Mouse (Mus musculus) thymus, postnatal 14 days (tissue): ENCODE data around the gene Cd69.

Source experiments
- DNase-seq: peaks from one replicate; pipeline ENCODE4 v3.0.0; 2021

Cd69 gene

DNA sequence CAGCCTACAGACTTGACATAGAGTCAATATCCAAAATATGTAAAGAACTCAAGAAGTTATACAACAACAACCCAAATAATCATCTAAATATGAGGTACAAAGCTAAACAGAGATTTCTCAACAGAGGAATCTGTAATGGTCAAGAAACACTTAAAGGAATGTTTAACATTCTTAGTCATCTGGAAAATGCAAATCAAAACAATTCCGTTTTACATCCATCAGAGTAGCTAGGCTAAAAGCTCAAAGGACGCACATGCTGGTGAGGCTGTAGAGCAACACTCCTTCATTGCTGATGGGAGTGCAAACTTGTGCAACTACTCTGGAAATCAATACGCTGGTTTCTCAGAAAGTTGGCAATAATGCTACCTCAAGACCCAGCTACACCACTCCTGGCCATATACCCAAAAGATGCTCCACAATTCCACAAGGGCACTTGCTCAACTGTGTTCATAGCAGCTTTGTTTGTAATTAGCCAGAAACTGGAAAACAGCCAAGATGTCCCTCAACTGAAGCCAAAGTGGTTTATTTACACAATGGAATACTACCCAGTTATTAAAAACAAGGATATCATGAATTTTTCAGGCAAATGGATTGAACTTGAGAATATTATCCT lies 52.9 kb downstream of the Cd69 start:
- no peak for DNase-seq

DNA sequence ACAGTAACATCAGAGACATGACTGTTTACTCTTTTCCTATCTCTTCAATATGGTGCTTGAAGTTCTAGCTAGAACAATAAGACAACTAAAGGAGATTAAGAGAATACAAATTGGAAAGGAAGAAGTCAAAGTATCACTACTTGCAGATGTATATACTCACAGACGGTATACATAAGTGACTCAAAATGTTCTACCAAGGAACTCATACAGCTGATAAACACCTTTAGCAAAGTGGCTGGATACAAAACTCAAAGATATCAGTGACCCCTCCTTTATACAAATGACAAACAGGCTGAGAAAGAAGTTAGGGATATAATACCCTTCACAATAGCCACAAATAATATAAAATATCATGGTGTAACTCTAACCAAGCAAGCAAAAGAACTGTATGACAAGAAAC lies 54.2 kb downstream of the Cd69 start:
- no peak for DNase-seq

DNA sequence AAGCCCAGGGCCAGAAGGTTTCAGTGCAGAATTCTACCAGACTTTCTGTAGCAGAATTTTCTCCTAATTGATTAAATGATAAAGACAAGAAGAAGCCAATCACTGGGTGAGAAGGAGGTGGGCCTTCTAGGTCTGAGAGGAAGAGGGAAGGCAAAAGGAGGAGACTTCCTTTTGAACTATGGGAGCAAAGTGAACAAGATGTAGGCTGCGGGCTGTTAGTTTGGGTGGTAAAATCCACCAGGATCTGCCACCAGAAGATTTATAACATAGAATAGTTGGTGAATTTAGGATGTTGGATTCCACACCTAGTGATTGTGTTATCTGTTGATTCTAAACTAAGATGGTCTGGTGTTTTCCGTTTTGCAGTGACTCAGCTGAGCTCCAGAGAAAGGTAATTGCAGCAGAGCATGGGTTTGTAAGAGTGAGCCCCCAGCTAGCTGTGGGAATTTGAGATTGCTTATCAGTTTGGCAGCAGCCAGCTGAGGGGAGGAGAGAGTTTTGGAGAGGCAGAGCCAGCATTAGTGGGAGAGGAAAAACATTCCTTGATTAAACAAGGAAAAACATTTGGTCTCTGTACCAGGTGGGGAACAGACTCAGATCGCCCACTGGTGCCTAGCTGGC lies 55.2 kb downstream of the Cd69 start:
- no peak for DNase-seq

DNA sequence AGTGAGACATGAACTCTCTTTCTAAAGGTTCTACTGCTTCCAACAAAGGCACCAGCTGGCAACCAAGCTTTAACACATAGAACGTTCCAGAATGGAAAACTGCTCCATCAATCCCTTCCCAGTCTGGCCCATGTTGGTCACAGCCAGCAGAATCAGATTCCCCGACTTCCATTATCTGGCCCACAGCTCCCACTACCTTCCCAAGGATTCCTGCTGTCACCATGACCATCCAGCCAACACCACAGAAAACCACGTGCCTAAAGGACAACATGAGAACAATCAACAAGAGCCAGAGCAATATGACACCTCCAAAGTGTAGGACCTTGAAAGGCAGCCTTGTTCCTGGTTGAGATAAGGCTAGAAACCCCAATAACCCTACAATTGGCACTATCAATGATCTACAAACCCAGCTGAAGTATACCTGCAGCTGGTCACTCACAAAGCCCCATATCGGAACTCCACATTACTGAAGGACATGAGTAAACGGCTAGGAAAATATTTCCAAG lies 57.0 kb downstream of the Cd69 start:
- DNase-seq: no peak
